Mouse (Mus musculus): Measurements from ENCODE around the gene Cgn. TPM values are rescaled to one million over a fixed set of nuclear protein-coding genes. Genes with fewer than 3 reads are reported as not detected.

The Cgn gene
- polyA plus RNA-seq, 2 experiments, result 4.6 to 5.7 TPM

DNA sequence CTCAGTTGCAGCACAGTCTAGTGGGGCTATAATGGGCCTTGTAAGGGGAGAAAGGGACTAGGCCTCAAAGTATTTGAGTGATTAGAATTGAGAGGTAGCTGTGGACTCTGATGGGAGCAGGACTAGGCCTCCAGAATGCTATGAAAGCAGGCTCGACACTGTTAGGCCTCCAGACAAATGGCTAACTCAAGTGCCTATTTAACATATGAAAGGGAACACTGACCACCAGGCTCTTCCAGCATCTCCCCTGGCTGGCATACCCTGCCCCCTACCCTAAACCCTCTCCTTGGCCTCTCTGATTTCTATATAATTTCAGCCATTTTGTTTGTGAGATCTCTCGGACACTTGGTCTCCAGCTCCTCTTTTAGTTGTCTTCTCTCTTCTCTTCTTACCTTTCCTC lies 8.1 kb upstream of the Cgn start:
- peak overlapping the region; percentile 41 for H3K27ac ChIP-seq
- no peak for DNase-seq (ENCODE audit: low read depth in 3 of 3, low spot score in 3 of 3)
- H3K36me3 ChIP-seq (replicated peaks; ENCODE audit: control insufficient read depth, insufficient read depth, low read depth), result no peaks in the 10 kb centered on the region
- peaks cover 7 to 23% of the 10 kb centered on the region in 2 experiments for H3K4me1 ChIP-seq (replicated peaks; ENCODE audit: control insufficient read depth in 2 of 2, insufficient read depth in 2 of 2, low read length in 1 of 2)
- TF ChIP-seq CTCF (IDR thresholded peaks at IDR 0.05; ENCODE audit: low read depth) (no peak), EP300 (IDR thresholded peaks at IDR 0.05; ENCODE audit: low read depth) (no peak)
- no peak for ATAC-seq (ENCODE audit: insufficient read depth)
- H3K4me3 ChIP-seq (ENCODE audit: insufficient read depth in 1 of 2, low read depth in 2 of 2, low read length in 2 of 2), result no peak overlapping the region
- H3K27me3 ChIP-seq (ENCODE audit: control insufficient read depth, insufficient read depth, low read length), result no peaks in the 10 kb centered on the region
- no peaks in the 10 kb centered on the region for H3K9me3 ChIP-seq (ENCODE audit: control insufficient read depth, low read length)
- no peak overlapping the region for H3K4me2 ChIP-seq (ENCODE audit: low read depth)
- WGBS (ENCODE audit: insufficient replicate concordance), result 86% methylated on average over 2 of the region's 2 CpGs
- H3K9ac ChIP-seq (replicated peaks), result no peak overlapping the region

DNA sequence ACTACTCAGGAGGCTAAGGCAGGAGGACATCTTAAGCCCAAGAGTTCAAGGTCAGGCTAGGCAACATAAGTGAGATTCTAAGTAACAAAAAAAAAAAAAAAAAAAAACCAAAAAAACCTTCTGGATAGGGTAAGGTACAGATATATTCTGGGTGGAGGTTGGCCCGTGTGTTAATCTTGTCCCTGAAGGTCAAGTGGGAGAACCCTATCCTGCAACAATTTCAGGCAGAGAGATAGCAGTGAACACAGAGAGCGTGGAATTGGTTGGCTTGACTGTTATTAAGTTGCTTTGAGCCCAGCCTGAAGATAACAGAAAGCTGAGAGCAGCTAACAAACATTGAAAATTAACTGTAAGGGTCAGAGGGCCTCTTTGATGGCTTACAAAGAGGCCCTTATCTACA lies 7.4 kb upstream of the Cgn start:
- H3K9me3 ChIP-seq (ENCODE audit: control insufficient read depth, low read length), result no peaks in the 10 kb centered on the region
- H3K27ac ChIP-seq, result peak overlapping the region; percentile 41
- DNase-seq (ENCODE audit: low read depth in 3 of 3, low spot score in 3 of 3), result peak in 2 of 3 experiments; percentile 16 to 22
- H3K4me1 ChIP-seq (replicated peaks; ENCODE audit: control insufficient read depth in 2 of 2, insufficient read depth in 2 of 2, low read length in 1 of 2), result peaks cover 7 to 21% of the 10 kb centered on the region in 2 experiments
- H3K9ac ChIP-seq (replicated peaks), result no peak overlapping the region
- H3K4me3 ChIP-seq (ENCODE audit: insufficient read depth in 1 of 2, low read depth in 2 of 2, low read length in 2 of 2), result no peak overlapping the region
- no peak overlapping the region for H3K4me2 ChIP-seq (ENCODE audit: low read depth)
- H3K36me3 ChIP-seq (replicated peaks; ENCODE audit: control insufficient read depth, insufficient read depth, low read depth), result no peaks in the 10 kb centered on the region
- WGBS (ENCODE audit: insufficient replicate concordance), result 16% methylated on average over 2 of the region's 2 CpGs
- ATAC-seq (ENCODE audit: insufficient read depth), result peak; percentile 81
- H3K27me3 ChIP-seq (ENCODE audit: control insufficient read depth, insufficient read depth, low read length), result no peaks in the 10 kb centered on the region
- TF ChIP-seq EP300 (IDR thresholded peaks at IDR 0.05; ENCODE audit: low read depth) (peak; percentile 30), CTCF (IDR thresholded peaks at IDR 0.05; ENCODE audit: low read depth) (no peak)

DNA sequence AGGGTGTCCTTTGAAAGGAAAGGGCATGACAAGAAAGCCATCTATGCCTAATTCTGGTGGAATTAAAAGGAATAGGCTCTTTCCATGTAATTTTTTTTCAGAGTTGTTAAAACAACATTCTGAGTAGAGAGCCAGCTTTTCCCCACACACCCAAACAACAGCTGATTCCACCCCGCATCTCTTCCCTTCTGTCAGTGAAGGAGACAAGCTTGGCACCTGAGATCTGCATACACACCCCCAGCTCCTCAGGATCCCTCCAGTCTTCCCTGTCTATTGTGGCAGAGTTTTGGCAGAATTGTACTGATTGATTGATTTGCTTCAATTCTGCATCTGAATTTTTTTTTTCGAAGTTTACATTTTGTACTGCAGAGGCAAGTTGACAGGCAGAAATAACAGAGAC lies 6.0 kb upstream of the Cgn start:
- Histone ChIP-seq H3K9me3 (ENCODE audit: control insufficient read depth, low read length) (no peaks in the 10 kb centered on the region), H3K4me3 (ENCODE audit: insufficient read depth in 1 of 2, low read depth in 2 of 2, low read length in 2 of 2) (no peak overlapping the region), H3K27me3 (ENCODE audit: control insufficient read depth, insufficient read depth, low read length) (peaks cover 9% of the 10 kb centered on the region), H3K27ac (no peak overlapping the region), H3K4me2 (ENCODE audit: low read depth) (no peak overlapping the region), H3K36me3 (replicated peaks; ENCODE audit: control insufficient read depth, insufficient read depth, low read depth) (no peaks in the 10 kb centered on the region), H3K4me1 (replicated peaks; ENCODE audit: control insufficient read depth in 2 of 2, insufficient read depth in 2 of 2, low read length in 1 of 2) (peaks cover 7 to 21% of the 10 kb centered on the region in 2 experiments), H3K9ac (replicated peaks) (no peak overlapping the region)
- DNase-seq (ENCODE audit: low read depth in 3 of 3, low spot score in 3 of 3) (no peak), ATAC-seq (ENCODE audit: insufficient read depth) (no peak)
- TF ChIP-seq CTCF (IDR thresholded peaks at IDR 0.05; ENCODE audit: low read depth) (no peak), EP300 (IDR thresholded peaks at IDR 0.05; ENCODE audit: low read depth) (no peak)
- WGBS (ENCODE audit: insufficient replicate concordance), result 73% methylated on average over 2 of the region's 2 CpGs

DNA sequence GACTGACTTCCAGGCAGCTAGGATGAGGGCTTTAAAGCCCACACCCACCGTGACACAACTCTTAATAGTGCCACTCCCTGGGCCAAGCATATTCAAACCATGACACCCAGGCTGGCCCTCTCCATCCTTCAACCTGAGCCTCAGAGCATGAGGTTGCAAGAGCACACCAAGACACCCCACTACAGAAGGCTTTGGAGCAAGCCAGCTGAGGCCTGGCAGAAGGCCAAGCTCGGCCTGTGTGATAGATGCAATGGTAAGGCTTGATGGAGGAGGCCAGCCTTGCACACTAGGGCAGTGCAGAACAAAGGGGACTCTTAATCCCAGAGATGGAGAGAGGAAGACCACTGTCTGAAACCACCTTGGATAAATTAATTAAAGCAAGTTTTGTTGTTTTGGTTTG lies 3.2 kb upstream of the Cgn start:
- Histone ChIP-seq H3K4me2 (ENCODE audit: low read depth) (no peak overlapping the region), H3K36me3 (replicated peaks; ENCODE audit: control insufficient read depth, insufficient read depth, low read depth) (no peaks in the 10 kb centered on the region), H3K9me3 (ENCODE audit: control insufficient read depth, low read length) (no peaks in the 10 kb centered on the region), H3K27me3 (ENCODE audit: control insufficient read depth, insufficient read depth, low read length) (peaks cover 30% of the 10 kb centered on the region), H3K4me3 (ENCODE audit: insufficient read depth in 1 of 2, low read depth in 2 of 2, low read length in 2 of 2) (no peak overlapping the region), H3K4me1 (replicated peaks; ENCODE audit: control insufficient read depth in 2 of 2, insufficient read depth in 2 of 2, low read length in 1 of 2) (peaks cover 7 to 22% of the 10 kb centered on the region in 2 experiments), H3K9ac (replicated peaks) (no peak overlapping the region), H3K27ac (no peak overlapping the region)
- ATAC-seq (ENCODE audit: insufficient read depth) (no peak), DNase-seq (ENCODE audit: low read depth in 3 of 3, low spot score in 3 of 3) (no peak)
- 68% methylated on average over 2 of the region's 2 CpGs for WGBS (ENCODE audit: insufficient replicate concordance)
- no peak for TF ChIP-seq EP300 (IDR thresholded peaks at IDR 0.05; ENCODE audit: low read depth)
- no peak for TF ChIP-seq CTCF (IDR thresholded peaks at IDR 0.05; ENCODE audit: low read depth)

DNA sequence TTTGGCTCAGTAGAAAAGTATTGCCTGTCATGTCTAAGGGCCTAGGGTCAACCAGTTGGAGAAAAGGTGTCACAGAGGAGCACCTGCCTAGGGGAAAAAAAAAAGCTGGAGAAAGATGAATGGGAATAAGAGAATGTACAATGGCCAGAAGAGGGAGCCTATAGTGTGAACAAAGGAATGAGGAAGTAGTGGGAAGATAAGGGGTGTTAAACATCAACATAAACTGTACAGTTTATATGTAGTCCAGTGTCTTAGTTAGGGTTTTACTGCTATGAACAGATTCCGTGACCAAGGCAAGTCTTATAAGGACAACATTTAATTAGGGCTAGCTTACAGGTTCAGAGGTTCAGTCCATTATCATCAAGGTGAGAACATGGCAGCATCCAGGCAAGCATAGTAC lies 2.8 kb upstream of the Cgn start:
- H3K9me3 ChIP-seq (ENCODE audit: control insufficient read depth, low read length), result no peaks in the 10 kb centered on the region
- no peak for ATAC-seq (ENCODE audit: insufficient read depth)
- no peak overlapping the region for H3K4me2 ChIP-seq (ENCODE audit: low read depth)
- H3K4me1 ChIP-seq (replicated peaks; ENCODE audit: control insufficient read depth in 2 of 2, insufficient read depth in 2 of 2, low read length in 1 of 2), result peaks cover 5 to 19% of the 10 kb centered on the region in 2 experiments
- H3K9ac ChIP-seq (replicated peaks), result no peak overlapping the region
- H3K36me3 ChIP-seq (replicated peaks; ENCODE audit: control insufficient read depth, insufficient read depth, low read depth), result no peaks in the 10 kb centered on the region
- TF ChIP-seq EP300 (IDR thresholded peaks at IDR 0.05; ENCODE audit: low read depth) (no peak), CTCF (IDR thresholded peaks at IDR 0.05; ENCODE audit: low read depth) (no peak)
- H3K4me3 ChIP-seq (ENCODE audit: insufficient read depth in 1 of 2, low read depth in 2 of 2, low read length in 2 of 2), result no peak overlapping the region
- 58% methylated on average over 1 of the region's 1 CpGs for WGBS (ENCODE audit: insufficient replicate concordance)
- peaks cover 30% of the 10 kb centered on the region for H3K27me3 ChIP-seq (ENCODE audit: control insufficient read depth, insufficient read depth, low read length)
- no peak overlapping the region for H3K27ac ChIP-seq
- DNase-seq (ENCODE audit: low read depth in 3 of 3, low spot score in 3 of 3), result no peak
